Mouse (Mus musculus) heart, postnatal 0 days (tissue): ENCODE data around the gene Sept10. TPM values are rescaled to one million over a fixed set of nuclear protein-coding genes. Genes with fewer than 3 reads are reported as not detected.

Experiments
- ATAC-seq: fragments of 200-750 bp; cut with Nextera tagmentation; 2 replicates; pipeline ENCODE4 v1.8.0; 2017; ENCODE audit warnings: low read depth, moderate number of reproducible peaks, moderate library complexity; ENCODE audit not compliant: insufficient read depth
- DNase-seq: peaks from one replicate; pipeline ENCODE4 v3.0.0-alpha.2; 2016; ENCODE audit warnings: low spot score
- H3K27ac ChIP-seq: fragments of 300-500 bp; sonication (generic); 2 replicates; pipeline ENCODE4 v1.5.1; 2014; ENCODE audit warnings: low read depth, mild to moderate bottlenecking
- H3K27me3 ChIP-seq: fragments of 300-500 bp; sonication (generic); 2 replicates; pipeline ENCODE4 v1.6.1; 2014; ENCODE audit warnings: low read length, mixed read lengths; ENCODE audit not compliant: control insufficient read depth, insufficient read depth
- H3K36me3 ChIP-seq: fragments of 300-500 bp; sonication (generic); replicated peaks from 2 replicates; pipeline ENCODE4 v1.6.1; 2014; ENCODE audit warnings: low read length, mixed read lengths; ENCODE audit not compliant: control insufficient read depth, insufficient read depth
- H3K4me1 ChIP-seq: fragments of 300-500 bp; sonication (generic); 2 replicates; pipeline ENCODE4 v1.6.1; 2014; ENCODE audit warnings: antibody characterized with exemption; ENCODE audit not compliant: control insufficient read depth, insufficient read depth
- H3K4me2 ChIP-seq: fragments of 300-500 bp; sonication (generic); 2 replicates; pipeline ENCODE4 v1.6.1; 2014; ENCODE audit warnings: low read depth, mild to moderate bottlenecking, low read length, moderate library complexity
- H3K4me3 ChIP-seq: fragments of 300-500 bp; sonication (generic); 2 replicates; pipeline ENCODE4 v1.5.1; 2014; ENCODE audit warnings: low read depth, low read length
- H3K9ac ChIP-seq: fragments of 300-500 bp; sonication (generic); replicated peaks from 2 replicates; pipeline ENCODE4 v1.6.1; 2014; ENCODE audit warnings: low read depth, low read length, mixed read lengths
- H3K9me3 ChIP-seq: fragments of 300-500 bp; sonication (generic); replicated peaks from 2 replicates; pipeline ENCODE4 v1.6.1; 2016; ENCODE audit warnings: low read length; ENCODE audit not compliant: control insufficient read depth
- CTCF ChIP-seq: IDR thresholded peaks from 2 replicates; pipeline ENCODE4 v1.5.1; 2016; ENCODE audit warnings: antibody characterized with exemption, control low read depth, low read depth
- EP300 ChIP-seq: IDR thresholded peaks from 2 replicates; pipeline ENCODE4 v1.6.1; 2016; ENCODE audit warnings: antibody characterized with exemption, low read depth
- WGBS: fragments of 180-500 bp; shearing (Covaris S2); extraction: QIAGEN DNeasy Blood & Tissue Kit; methylation state at CpG from one replicate; pipeline ENCODE4 v1.1.7; 2014; 5-methylcytosine and 5-hydroxymethylcytosine counted together
- polyA plus RNA-seq: library from polyadenylated mRNA; unstranded; fragments of >200 nt; fragmentation: Nextera tagmentation; extraction: Ambion mirVana; gene quantifications from 2 replicates; pipeline ENCODE4 v1.2.1, GENCODE M21; 2015
- total RNA-seq: library from RNA; depleted of rRNA; stranded (reverse); fragments of >200 nt; gene quantifications from 2 replicates; pipeline ENCODE4 v1.2.3, GENCODE M21; 2014; ENCODE audit warnings: low replicate concordance

The Sept10 gene
- total and polyA plus RNA-seq, 2 experiments from 2014 or later, result 27.8 to 33.8 TPM

DNA sequence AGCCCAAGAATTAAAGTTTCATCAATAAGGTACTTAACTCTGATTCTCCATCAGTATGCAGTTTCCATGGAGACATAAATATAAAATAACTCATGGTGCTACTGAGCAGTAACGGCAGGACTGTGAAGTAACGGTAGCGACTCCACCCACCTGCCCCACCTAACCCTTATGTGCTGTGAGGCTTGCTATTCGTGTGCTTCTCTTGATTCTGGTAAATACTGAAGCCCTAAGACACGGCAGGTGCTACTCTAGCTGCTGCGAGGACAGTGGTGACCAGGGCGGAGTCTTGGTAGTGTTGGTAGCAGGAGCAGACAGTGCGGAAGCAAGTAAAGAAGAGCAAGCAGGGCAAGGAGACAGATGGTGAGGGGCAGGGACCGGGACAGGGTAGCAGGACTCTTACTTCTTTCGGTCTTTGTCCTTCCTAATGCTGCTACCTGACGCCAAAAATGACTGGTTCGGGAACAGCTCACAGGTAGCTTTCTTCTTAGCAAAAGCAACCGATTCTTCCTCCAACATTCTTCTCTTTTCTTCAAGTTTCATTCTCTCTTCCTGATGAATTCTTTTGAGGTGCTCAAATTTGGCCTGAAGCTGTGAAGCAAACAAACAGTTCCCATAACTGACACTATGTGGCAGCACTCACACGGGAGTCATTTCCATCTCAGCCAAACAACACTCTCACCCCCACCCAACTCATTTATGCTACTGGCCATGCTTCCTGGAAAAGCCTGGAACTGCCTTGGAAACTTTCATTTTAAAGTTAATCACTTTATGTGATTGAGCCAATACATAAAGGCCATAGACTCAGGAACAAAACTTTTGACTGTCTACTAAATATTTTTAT, 55.3 kb downstream of the Sept10 start:
- ATAC-seq (peak; percentile 51; the same call in 1 of the 2 replicates), DNase-seq (peak; percentile 67)
- Histone ChIP-seq H3K4me2 (no peak overlapping the region), H3K4me3 (no peak overlapping the region), H3K4me1 (no peaks in the 10 kb centered on the region), H3K9me3 (no peaks in the 10 kb centered on the region), H3K36me3 (peaks cover 20% of the 10 kb centered on the region), H3K9ac (no peak overlapping the region), H3K27me3 (no peaks in the 10 kb centered on the region), H3K27ac (no peak overlapping the region)
- WGBS, result 73% methylated on average over 14 of the region's 14 CpGs
- TF ChIP-seq CTCF (peak; percentile 80), EP300 (no peak)

DNA sequence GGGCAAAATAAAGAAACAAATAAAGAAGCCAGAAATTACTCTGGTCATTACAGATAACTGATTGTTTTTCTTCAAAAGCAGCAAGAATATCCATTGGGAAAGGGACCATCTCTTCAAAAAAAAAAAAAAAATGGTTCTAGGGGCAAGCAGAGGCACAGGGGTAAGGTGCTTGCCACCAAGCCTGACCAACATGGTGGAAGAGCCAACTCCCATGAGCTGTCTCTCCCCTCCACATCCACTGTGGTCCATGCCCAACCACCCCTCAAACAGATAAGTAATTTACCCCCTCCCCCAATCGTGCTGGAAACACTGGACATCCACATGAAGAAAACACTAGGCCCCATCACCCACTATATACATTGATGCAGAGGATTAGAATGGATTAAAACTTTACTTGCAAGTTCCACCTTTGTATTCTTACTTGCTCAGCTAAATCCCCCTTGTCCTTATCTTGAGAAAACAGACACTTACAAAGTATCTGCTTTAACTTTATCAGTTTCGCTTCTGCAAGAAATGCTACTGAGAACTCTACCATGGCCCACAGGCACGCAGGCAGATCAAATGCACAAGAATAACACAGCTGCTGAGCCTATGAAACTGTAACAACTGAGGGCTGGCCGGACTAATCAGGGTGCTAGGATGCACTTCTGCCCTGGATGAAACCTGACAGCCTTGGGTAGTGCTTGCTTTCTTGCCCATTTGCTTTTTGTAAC, 59.3 kb downstream of the Sept10 start:
- H3K9me3 ChIP-seq, result no peaks in the 10 kb centered on the region
- 39% methylated on average over 4 of the region's 4 CpGs for WGBS

DNA sequence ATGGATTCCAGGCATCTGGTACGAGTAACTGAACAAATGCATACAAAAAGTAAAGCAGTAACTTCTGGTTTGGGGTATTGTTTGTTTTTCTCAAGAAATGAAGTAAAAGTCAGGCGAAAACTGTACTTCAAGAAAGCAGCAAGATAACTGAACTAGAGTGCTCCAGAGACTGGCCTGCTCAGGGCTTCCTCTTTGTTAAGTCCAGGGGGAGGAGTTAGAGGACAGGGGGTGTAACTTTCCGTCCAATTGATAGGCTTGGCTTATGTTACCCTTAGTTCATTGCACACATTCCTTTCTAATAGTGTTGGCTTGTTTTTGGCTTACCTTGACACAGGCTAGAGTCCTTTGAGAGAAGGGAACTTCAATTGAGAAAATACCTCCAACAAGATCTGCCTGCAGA, 63.0 kb downstream of the Sept10 start:
- 74% methylated on average over 3 of the region's 3 CpGs for WGBS
- Histone ChIP-seq H3K9me3 (no peaks in the 10 kb centered on the region), H3K36me3 (0 out of 2 replicates have a peak, but pooled peaks cover 5% of the 10 kb centered on the region), H3K27me3 (no peaks in the 10 kb centered on the region), H3K9ac (no peak overlapping the region), H3K4me1 (no peaks in the 10 kb centered on the region), H3K4me3 (no peak overlapping the region), H3K27ac (no peak overlapping the region), H3K4me2 (no peak overlapping the region)
- DNase-seq, result no peak
- ATAC-seq, result no peak
- no peak for TF ChIP-seq CTCF
- no peak for TF ChIP-seq EP300

More for the DNA sequence above, 59.3 kb downstream of the Sept10 start:
- H3K36me3 ChIP-seq, result peaks cover 15% of the 10 kb centered on the region
- H3K9ac ChIP-seq, result no peak overlapping the region; the same call in 1 of the 2 replicates
- no peak for DNase-seq
- H3K4me3 ChIP-seq, result no peak overlapping the region
- no peaks in the 10 kb centered on the region for H3K4me1 ChIP-seq
- H3K27me3 ChIP-seq, result no peaks in the 10 kb centered on the region
- no peak overlapping the region for H3K4me2 ChIP-seq
- H3K27ac ChIP-seq, result no peak overlapping the region
- ATAC-seq, result no peak
- TF ChIP-seq CTCF (no peak), EP300 (no peak)

DNA sequence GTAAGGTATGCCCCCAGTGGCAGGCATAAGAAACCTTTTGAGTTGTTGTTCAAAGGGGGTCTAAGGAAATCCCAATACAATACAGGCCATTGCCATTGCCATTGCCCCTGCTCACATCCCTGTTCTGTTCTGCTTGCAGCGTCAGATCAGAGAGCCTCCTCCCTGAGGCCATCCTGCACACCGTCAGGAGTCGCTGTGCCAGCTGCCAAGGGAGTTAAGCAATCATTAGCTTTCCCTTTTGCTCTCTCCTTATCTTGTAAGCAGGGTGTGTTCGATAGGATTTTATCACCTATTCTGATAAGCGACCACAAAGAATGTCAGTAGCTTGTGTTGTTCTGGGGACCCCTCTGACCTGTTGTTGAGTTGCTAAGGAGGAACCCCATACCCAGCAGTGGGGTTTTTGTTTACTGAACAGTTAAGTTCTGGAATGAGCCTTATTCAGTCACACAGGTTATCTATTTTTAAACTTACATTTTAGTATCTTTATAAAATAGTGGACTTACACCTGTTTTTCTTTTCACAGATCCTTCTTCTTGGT, 69.0 kb downstream of the Sept10 start:
- H3K36me3 ChIP-seq, result no peaks in the 10 kb centered on the region
- TF ChIP-seq CTCF, result no peak
- TF ChIP-seq EP300, result no peak
- 20% methylated on average over 5 of the region's 5 CpGs for WGBS
- H3K27ac ChIP-seq, result no peak overlapping the region
- H3K4me3 ChIP-seq, result no peak overlapping the region
- ATAC-seq, result no peak
- no peak overlapping the region for H3K9ac ChIP-seq
- H3K4me1 ChIP-seq, result no peaks in the 10 kb centered on the region
- peaks cover 4% of the 10 kb centered on the region; the same call in 1 of the 2 replicates for H3K27me3 ChIP-seq
- no peak overlapping the region for H3K4me2 ChIP-seq
- no peaks in the 10 kb centered on the region for H3K9me3 ChIP-seq
- no peak for DNase-seq

DNA sequence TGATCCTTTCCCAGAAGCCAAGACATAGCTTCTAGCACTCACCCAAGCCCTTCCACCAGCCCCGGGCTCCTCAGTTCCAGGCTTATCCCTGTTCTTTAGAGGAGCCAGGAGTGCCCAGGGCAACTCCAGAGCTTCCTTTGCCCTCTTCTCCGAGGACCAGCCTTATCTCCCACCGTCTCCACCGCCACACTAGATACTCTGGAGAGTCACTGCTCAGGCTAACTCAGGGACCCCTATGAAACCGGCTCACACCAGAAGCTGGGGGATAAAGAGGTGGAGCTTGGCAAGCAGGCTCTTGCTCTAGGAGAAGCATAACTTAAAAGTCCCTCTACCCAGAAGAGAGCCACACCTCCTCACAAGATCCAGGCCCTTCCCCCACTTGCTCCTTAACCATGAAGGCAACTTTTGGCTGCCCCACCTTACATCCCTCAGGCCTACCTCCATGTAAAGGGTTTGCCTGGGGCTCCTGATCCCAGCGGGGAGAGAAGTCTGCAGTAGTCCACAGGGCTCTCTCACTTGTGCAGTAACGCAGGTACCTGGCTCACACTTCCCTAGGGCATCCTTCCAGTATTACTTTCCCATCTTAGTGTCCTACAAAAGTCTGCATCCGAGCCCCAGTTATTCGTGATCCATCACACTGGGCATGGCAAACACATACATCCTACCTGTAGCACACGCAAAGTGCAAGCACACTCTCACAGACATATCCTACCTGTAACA, 70.5 kb downstream of the Sept10 start:
- H3K27me3 ChIP-seq, result peaks cover 4% of the 10 kb centered on the region; the same call in 1 of the 2 replicates
- ATAC-seq (no peak), DNase-seq (no peak)
- 77% methylated on average over 10 of the region's 10 CpGs for WGBS
- no peaks in the 10 kb centered on the region for H3K36me3 ChIP-seq
- no peaks in the 10 kb centered on the region for H3K9me3 ChIP-seq
- TF ChIP-seq CTCF, result no peak
- TF ChIP-seq EP300, result no peak
- no peak overlapping the region for H3K27ac ChIP-seq
- H3K4me2 ChIP-seq, result no peak overlapping the region
- no peaks in the 10 kb centered on the region for H3K4me1 ChIP-seq
- no peak overlapping the region for H3K9ac ChIP-seq
- H3K4me3 ChIP-seq, result no peak overlapping the region
